Mouse (Mus musculus) C2C12 (cell line): ENCODE results near the gene Fzd7.

Source experiments
- CTCF ChIP-seq: IDR thresholded peaks from one replicate; pipeline ENCODE4 v1.5.1; 2011; ENCODE audit not compliant: control insufficient read depth, insufficient read depth, insufficient read length
- MAX ChIP-seq: IDR thresholded peaks from one replicate; pipeline ENCODE4 v1.6.1; 2011; ENCODE audit warnings: mild to moderate bottlenecking, control low read depth
- MYOD1 ChIP-seq: IDR thresholded peaks from one replicate; pipeline ENCODE4 v1.6.1; 2011; ENCODE audit warnings: low read depth; ENCODE audit not compliant: control insufficient read depth, insufficient read length
- MYOG ChIP-seq: IDR thresholded peaks from one replicate; pipeline ENCODE4 v1.6.1; 2011; ENCODE audit not compliant: control insufficient read depth, insufficient read length; ENCODE audit errors: extremely low read depth
- USF1 ChIP-seq: IDR thresholded peaks from one replicate; pipeline ENCODE4 v1.6.1; 2011; ENCODE audit warnings: low read depth, mild to moderate bottlenecking, control low read depth, moderate library complexity

DNA sequence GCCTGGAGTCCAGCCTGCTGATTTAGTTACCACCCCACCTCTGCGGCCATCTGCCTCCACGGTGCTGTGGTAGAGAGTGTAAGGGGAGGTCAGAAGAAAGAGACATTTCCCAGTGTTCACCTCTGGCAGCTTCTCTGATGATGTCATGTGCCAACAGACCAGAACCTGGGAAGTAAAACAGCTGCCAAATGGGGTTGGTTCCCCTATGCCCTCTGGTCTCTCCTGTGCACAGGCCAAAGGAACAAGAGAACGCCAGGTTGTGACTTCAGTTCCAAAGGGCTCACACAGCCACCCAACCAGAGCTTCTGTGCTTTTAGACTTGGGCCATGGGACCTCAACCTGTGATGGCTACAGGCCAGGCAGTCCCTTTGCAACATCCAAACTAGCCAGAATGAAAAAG lies 45.9 kb upstream of the Fzd7 start:
- TF ChIP-seq MYOD1 (no peak), CTCF (no peak), USF1 (no peak), MAX (no peak), MYOG (no peak)
